Mouse (Mus musculus) kidney, postnatal 4 days (tissue): ENCODE results near the gene Lrig3.

Experiments
- DNase-seq, 2 experiments: peaks; one replicate each; pipeline ENCODE4 v3.0.0; 2021; ENCODE audit warnings: mixed read lengths in 2 of 2

Lrig3 gene

DNA sequence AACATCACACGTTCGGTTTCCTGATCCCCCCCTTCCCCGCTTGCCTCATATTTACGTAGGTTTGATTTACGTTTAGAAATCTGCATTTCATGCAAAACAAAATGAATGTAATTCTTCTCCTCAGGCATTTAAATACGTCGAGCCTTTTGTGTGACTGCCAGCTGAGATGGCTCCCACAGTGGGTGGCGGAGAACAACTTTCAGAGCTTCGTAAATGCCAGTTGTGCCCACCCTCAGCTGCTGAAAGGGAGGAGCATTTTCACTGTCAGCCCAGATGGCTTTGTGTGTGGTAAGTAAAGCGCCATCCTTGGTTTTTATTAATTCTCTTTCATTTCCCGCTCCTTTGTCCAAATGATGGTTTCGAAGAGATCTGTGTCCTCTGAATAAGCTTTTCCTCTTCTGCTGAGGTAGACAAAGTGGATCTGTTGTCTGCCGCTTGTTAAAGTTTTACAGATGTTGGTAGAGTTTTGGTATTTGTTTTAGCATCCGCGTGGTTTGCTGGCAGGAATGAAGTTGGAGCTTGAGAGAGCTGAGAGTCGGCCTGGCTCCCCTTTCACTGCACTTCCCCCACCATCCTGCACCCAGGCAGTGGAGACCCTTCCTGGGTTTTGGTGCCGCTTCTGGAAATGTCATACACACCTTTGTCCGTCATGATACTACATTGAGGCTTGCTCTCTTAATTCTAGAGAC is 37.0 kb downstream of the Lrig3 start:
- DNase-seq, result peak; percentile 25 to 31

DNA sequence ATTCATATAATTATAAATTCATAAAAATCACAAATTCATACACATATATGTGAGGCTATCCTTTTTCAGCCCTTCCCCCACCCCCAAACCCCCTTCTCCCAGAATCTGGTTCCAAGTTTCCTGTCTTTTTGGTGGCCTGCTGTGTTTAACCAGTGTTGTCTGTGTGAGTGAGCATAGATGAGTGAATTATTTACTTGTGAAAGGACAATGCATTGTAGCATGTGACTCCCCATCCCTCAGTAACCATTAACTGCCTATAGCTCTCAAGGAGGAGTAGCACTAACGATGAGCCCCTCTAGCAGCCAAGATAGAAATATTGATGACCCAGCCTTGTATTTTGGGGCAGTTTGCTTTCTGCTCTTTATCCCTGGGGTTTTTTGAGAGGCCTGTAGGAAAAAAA is 37.9 kb downstream of the Lrig3 start:
- no peak for DNase-seq

DNA sequence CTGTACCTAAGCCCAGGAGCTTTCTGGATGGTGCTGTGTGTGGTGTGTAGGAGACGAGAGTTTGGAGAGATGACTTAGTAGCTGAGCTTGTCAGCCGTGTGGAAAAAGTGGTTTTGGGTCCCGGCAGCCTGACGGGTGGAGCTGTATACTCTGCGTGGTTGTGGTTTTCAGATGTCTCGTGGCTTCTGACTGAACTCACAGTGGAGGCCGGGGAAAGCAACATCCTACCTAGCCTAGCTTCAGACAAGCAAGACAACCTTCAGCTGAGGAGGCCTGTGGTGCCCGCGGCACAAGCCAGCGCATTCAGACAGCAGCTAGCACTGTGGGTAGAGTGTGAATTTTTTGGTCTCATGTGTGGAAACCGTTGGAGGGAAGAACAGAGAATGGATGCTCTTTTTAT is 47.7 kb downstream of the Lrig3 start:
- DNase-seq, result no peak

DNA sequence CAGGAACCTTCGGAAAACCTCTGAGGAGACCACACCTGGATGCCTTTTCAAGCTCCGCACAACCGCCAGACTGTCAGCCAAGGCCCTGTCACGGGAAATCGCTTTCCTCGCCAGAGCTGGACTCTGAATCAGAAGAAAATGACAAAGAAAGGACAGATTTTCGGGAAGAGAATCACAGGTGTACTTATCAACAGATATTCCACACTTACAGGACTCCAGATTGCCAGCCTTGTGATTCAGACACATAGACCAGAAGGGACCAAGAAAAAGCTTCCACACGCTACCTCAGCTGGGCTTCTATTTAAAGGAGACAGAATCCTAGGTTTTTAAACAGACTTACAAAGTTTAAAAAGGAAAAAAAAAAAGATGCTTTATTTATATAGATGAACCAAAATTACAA is 48.7 kb downstream of the Lrig3 start:
- no peak for DNase-seq

DNA sequence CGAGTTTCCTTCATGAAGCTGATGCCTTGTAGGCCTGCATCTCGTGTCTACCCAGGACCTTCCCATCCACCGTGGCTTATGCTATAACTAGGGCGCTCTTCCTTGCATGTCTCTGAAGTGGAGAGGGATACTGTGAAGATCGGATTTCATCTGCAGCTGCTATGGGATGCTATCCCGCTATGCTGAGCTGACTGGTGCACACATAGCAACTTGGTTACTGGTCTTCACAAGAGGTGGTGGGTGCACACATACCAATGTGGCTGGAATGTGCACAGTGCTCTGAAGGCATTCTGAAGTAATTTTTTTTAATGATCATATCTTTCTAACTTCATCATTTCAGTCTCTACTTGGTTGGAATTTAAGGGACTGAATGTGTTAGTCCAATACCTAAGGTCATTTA is 49.7 kb downstream of the Lrig3 start:
- DNase-seq, result no peak

DNA sequence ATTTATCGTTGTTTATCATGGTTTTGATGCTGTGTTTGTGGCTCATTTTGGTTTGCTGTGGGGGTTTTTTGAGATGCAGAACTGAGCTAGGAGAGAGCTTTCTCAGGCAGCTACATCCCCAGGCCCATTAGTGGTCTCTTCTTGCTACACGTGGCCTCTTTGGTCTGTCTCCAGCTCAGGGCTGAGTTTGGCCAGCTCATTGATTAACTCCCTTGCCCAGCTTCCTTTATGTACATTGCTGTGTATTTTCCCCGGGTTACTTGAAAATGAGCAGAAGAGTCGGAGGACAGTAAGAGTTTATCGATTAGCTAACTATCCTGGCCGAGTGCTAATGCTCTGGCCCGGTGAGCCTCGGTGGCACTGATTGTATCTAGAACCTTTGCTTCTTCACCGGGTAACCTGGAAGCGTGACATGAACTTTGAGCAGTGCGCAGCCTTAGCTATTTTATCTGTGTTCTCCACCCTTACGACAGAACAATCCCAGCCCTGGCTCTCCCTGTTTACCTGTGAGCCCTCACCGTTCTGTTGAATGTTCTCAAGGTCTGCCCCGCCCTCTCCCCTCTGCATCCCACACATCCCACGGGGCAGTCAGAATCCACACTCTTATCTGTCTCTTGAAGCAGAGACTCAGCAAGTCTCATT is 53.5 kb downstream of the Lrig3 start:
- DNase-seq, result no peak

DNA sequence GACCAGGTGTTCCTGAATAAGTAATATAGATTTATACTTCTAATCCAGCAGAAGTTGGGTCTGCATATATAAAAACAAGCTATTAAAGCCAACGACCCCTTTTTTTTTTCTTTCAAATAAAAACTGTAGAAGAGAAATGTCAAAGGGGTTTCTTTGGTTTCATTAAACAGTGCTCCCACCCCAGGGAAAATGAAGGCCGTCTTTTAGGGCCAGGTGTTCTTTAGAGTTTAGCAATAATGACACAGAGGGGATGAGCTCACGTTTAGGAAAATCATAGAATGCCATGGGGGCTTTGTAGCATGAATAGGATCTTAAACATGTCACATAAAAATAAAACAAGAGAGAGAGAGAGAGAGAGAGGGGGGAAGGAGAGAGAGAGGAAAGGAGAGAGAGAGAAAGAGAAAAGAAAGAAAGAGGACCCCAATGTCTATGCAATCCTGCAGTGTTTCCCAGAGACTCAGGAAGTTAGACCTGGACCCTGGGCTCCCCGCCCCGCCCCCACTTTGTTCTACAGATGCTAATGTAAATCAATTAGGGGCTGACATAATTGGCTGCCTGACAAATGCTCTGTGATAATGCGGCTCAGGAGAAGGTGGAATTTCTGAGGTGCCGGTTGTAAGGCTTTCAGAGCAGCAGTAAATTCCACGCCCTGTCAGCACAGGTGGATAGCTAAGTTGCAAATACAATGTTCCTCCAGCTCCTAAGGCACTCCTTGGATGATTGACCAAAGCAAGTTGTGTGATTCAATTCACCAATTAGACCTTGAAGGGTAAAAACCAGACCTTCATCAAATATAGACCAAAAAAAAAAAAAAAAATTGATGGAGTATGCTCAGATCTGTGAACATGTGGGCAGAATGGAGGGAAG is 62.8 kb downstream of the Lrig3 start:
- peak; percentile 31 to 57 for DNase-seq

DNA sequence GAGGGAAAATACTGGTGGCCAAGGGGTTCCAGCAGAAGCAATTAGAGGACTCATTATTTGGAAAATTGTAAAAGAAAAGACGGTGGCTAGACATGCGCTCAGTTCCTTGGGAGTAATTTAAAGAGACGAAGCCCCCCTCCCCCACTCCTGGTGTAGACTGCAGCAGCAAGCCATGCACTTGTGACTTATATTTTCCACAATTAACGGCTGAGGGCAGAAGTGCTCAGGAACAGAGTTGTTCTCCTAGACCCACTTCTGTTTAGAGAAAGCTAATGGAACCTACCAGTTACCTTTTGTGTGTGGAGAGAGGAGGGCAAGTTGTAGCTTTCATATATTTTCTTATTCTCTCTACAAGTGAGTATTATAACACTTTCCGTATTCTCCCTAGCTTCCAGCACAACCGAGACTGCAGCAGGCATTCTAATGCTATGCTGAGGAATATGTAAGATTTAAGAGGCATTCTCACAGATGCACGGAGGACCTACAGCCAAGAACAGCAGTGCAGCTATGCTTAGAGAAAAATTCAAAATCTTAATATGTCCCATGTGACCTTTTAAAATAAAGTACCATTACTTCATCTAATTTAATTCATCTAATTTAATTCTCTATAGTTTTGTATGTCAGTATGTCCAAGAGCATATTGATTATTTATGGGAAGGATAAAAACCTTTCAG is 63.6 kb downstream of the Lrig3 start:
- no peak for DNase-seq

DNA sequence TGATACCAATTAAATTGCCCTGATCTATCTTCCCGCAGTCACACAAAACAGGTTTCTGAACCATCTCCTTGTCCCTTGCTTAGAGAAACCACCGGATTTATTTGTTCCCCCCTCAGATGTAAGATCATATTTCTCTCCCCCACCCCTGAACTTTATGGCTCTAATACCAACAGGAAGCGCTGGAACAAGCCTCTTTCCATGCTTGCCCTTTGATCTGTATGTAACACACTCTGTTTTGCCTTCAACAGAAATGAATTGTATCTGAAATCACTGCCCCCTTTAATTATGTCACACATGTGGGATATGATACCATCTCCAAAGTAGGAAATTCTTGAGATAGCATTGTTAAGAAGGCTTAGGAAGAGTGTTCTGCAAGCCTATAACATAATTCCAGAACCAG is 90.9 kb downstream of the Lrig3 start:
- DNase-seq, result no peak

DNA sequence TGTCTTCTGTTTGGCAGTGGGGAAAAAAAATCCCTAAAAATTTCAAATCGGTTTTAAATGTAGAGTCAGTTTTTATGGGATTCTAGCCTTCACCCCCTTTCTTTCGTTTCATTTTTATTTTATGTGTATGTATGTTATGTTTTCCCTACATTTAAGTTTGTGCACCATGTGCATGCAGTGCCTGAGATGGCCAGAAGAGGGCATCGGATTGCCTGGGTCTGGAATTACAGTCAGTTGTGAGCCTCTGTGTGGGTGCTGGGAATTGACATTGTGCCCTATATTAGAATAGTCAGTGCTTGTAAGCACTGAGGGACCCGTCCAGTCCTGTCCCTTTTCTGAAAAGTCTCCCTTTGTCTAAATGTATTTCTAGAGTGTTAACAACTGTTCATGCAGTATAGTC is 96.8 kb downstream of the Lrig3 start:
- no peak for DNase-seq
